ENCODE assay signal across 8 mouse cellular contexts in the genomic region with DNA sequence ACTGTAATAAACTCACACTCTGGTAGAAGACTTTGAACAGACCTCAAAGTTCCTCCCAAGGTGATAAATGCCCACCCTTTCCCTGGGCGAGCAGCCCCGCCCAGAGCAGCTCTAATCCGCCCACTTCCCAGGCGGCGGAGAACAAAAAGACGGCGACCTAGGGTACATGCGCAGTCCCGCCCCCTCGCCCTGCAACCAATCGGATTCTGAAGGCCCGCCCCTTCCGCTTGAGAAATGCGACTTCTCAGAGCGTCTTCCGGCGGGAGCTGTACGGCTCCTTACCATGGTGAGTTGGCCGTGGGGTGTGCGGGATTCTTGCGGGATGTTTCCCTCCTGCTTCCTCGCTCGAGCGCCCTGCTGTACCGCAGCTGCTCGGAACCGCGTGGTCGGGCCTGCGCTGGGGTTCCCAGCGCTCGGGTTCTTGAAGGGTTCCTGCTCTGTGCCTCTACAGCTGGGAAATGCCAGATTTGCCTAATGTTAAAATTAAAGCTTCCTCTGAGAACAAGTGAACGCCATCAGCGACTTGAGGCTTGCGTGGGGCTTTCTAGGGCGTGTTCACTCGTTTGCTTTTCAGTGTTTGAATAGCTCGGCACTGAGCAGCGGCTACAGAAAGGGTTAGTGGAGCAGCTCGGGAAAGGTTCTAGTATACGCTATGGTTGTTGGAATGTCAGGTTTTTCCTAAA. TPM values are rescaled to one million over a fixed set of nuclear protein-coding genes. Genes with fewer than 3 reads are reported as not detected.
DNase-seq lines count a peak whose midpoint lies in the region; ATAC-seq and TF ChIP-seq lines count a peak whose summit lies in the region.

A gene (plus strand): TSS at position 226 of the 683 bp plus-strand sequence.

- ATAC-seq in forebrain, postnatal 0 days = peak; percentile 99
- ATAC-seq in lung, embryonic 15.5 days (ENCODE audit: borderline replicate concordance, extremely low read depth, low FRiP score, low TSS enrichment) = peak; percentile 99

- H3K4me3 ChIP-seq in MEL (ENCODE audit: control insufficient read depth in 1 of 2, insufficient read depth in 1 of 2, low read depth in 2 of 2, low read length in 2 of 2) = peak within 1 kb of the TSS; percentile 87 to 96
- H3K4me3 ChIP-seq in cerebellum, adult 2 months (replicated peaks; ENCODE audit: insufficient read depth, low read depth, low read length) = peak within 1 kb of the TSS; percentile 82
- peak within 1 kb of the TSS; percentile 55 for H3K4me3 ChIP-seq in forebrain, postnatal 0 days (ENCODE audit: low read depth, low read length)
- H3K4me3 ChIP-seq in lung, embryonic 15.5 days = peak within 1 kb of the TSS; percentile 90

- peaks cover 2 to 6% of the 10 kb centered on the region in 2 experiments; a peak in 2 of 4 replicates for H3K4me1 ChIP-seq in MEL (ENCODE audit: control insufficient read depth in 1 of 2, insufficient read depth in 2 of 2, low read length in 2 of 2)
- H3K4me1 ChIP-seq in cerebellum, adult 2 months (ENCODE audit: control insufficient read depth, insufficient read depth, low read length) = 0 out of 2 replicates have a peak, but pooled peaks cover 2% of the 10 kb centered on the region
- H3K4me1 ChIP-seq in forebrain, postnatal 0 days (ENCODE audit: insufficient read depth) = no peaks in the 10 kb centered on the region
- peaks cover 8% of the 10 kb centered on the region; the same call in 1 of the 2 replicates for H3K4me1 ChIP-seq in lung, embryonic 15.5 days

- peaks cover 0 to 3% of the 10 kb centered on the region in 2 experiments; a peak in 2 of 4 replicates for H3K36me3 ChIP-seq in MEL (ENCODE audit: control insufficient read depth in 1 of 2, insufficient read depth in 2 of 2, low read length in 2 of 2)
- no peaks in the 10 kb centered on the region for H3K36me3 ChIP-seq in forebrain, postnatal 0 days (ENCODE audit: insufficient read depth)
- no peaks in the 10 kb centered on the region for H3K36me3 ChIP-seq in lung, embryonic 15.5 days

- no peak for TF ChIP-seq RAD21 in MEL (IDR thresholded peaks at IDR 0.05; ENCODE audit: low read depth, low read length)

- H3K4me2 ChIP-seq in forebrain, postnatal 0 days (ENCODE audit: low read depth) = peak within 1 kb of the TSS; percentile 59
- peak within 1 kb of the TSS; percentile 72 for H3K4me2 ChIP-seq in lung, embryonic 15.5 days

- H3K27ac ChIP-seq in MEL (ENCODE audit: control insufficient read depth, low read depth, low read length) = peak within 1 kb of the TSS; percentile 81
- peak within 1 kb of the TSS; percentile 53; the same call in 1 of the 2 replicates for H3K27ac ChIP-seq in cerebellum, adult 2 months (ENCODE audit: insufficient read depth, low read length)
- H3K27ac ChIP-seq in forebrain, postnatal 0 days (ENCODE audit: low read depth, low read length) = peak within 1 kb of the TSS; percentile 90
- H3K27ac ChIP-seq in lung, embryonic 15.5 days = peak within 1 kb of the TSS; percentile 92

- peak; percentile 80 to 97 for TF ChIP-seq POLR2A in MEL (IDR thresholded peaks at IDR 0.05; ENCODE audit: control insufficient read depth in 1 of 2, insufficient read depth in 1 of 2, low read depth in 1 of 2, low read length in 2 of 2, poor library complexity in 1 of 2)
- TF ChIP-seq POLR2A in cerebellum, adult 2 months (IDR thresholded peaks at IDR 0.05; ENCODE audit: borderline replicate concordance, insufficient read depth, low read length) = peak; percentile 86; the same call in 1 of the 2 replicates

- WGBS in cerebellum, adult 2 months = under 1% methylated on average over 41 of the region's 41 CpGs
- WGBS in forebrain, postnatal 0 days = under 1% methylated on average over 41 of the region's 41 CpGs
- WGBS in lung, embryonic 15.5 days = under 1% methylated on average over 41 of the region's 41 CpGs

- H3K9me3 ChIP-seq in MEL (replicated peaks; ENCODE audit: insufficient read depth, low read length) = no peaks in the 10 kb centered on the region
- H3K9me3 ChIP-seq in forebrain, postnatal 0 days (ENCODE audit: low read length) = no peaks in the 10 kb centered on the region
- H3K9me3 ChIP-seq in lung, embryonic 15.5 days = no peaks in the 10 kb centered on the region

- peaks cover 11% of the 10 kb centered on the region for H3K79me2 ChIP-seq in MEL (ENCODE audit: control insufficient read depth, insufficient read depth, low read length, poor library complexity)

- H3K27me3 ChIP-seq in MEL (ENCODE audit: control insufficient read depth in 1 of 2, insufficient read depth in 2 of 2, low read length in 2 of 2) = no peaks in the 10 kb centered on the region
- H3K27me3 ChIP-seq in cerebellum, adult 2 months (ENCODE audit: control insufficient read depth, insufficient read depth, low read length) = no peaks in the 10 kb centered on the region
- H3K27me3 ChIP-seq in forebrain, postnatal 0 days (ENCODE audit: insufficient read depth, low read length) = no peaks in the 10 kb centered on the region
- H3K27me3 ChIP-seq in lung, embryonic 15.5 days = no peaks in the 10 kb centered on the region

- no peak for TF ChIP-seq CTCF in MEL (IDR thresholded peaks at IDR 0.05 in 2 of 3, conservative IDR thresholded peaks at IDR 0.05 in 1 of 3; ENCODE audit: control insufficient read depth in 1 of 3, insufficient read depth in 1 of 3, low read depth in 2 of 3, low read length in 3 of 3, poor library complexity in 1 of 3, severe bottlenecking in 1 of 3)
- no peak for TF ChIP-seq CTCF in cerebellum, adult 2 months (IDR thresholded peaks at IDR 0.05; ENCODE audit: borderline replicate concordance, insufficient read depth, low read depth, low read length)
- TF ChIP-seq CTCF in forebrain, postnatal 0 days (IDR thresholded peaks at IDR 0.05; ENCODE audit: low read depth) = no peak

- H3K9ac ChIP-seq in MEL (ENCODE audit: control insufficient read depth, low read depth, low read length, poor library complexity, severe bottlenecking) = peak within 1 kb of the TSS; percentile 95
- H3K9ac ChIP-seq in forebrain, postnatal 0 days = peak within 1 kb of the TSS; percentile 69
- H3K9ac ChIP-seq in lung, embryonic 15.5 days = peak within 1 kb of the TSS; percentile 95

- peak; percentile 99 for DNase-seq in MEL (ENCODE audit: low read depth, low spot score)
- DNase-seq in cerebellum, adult 2 months = peak; percentile 96
- peak; percentile 97 for DNase-seq in forebrain, postnatal 0 days
- peak; percentile 97 for DNase-seq in heart, postnatal 4 days
- peak; percentile 95 to 97 for DNase-seq in layer of hippocampus, adult 8-10 months (ENCODE audit: low spot score in 2 of 2)
- DNase-seq in ovary, adult 18-20 months (ENCODE audit: low spot score) = peak; percentile 93
- peak; percentile 96 for DNase-seq in thymus, postnatal 0 days (ENCODE audit: low spot score)

- no peak for TF ChIP-seq EP300 in MEL (IDR thresholded peaks at IDR 0.05; ENCODE audit: low read depth in 1 of 2, low read length in 2 of 2)

TF ChIP-seq in MEL, 35 proteins besides CTCF, POLR2A, EP300 and RAD21 (continues in another document):
- TF ChIP-seq E2F4 (IDR thresholded peaks at IDR 0.05; ENCODE audit: borderline replicate concordance, low read depth, low read length) (no peak), USF1 (IDR thresholded peaks at IDR 0.05; ENCODE audit: low read depth, low read length) (no peak), MAZ (IDR thresholded peaks at IDR 0.05; ENCODE audit: low read depth, low read length) (0 out of 2 replicates have a peak, but pooled peaks have one; percentile 55), ZNF384 (IDR thresholded peaks at IDR 0.05; ENCODE audit: low read depth, low read length) (0 out of 2 replicates have a peak, but pooled peaks have one; percentile 35), GATA1 (IDR thresholded peaks at IDR 0.05; ENCODE audit: low read depth, low read length) (no peak), SIN3A (IDR thresholded peaks at IDR 0.05; ENCODE audit: low read length) (peak; percentile 90), ZKSCAN1 (IDR thresholded peaks at IDR 0.05; ENCODE audit: low read depth, low read length) (no peak), MYB (IDR thresholded peaks at IDR 0.05; ENCODE audit: low read depth, low read length) (no peak), HCFC1 (IDR thresholded peaks at IDR 0.05; ENCODE audit: low read depth, low read length) (peak; percentile 88), JUND (IDR thresholded peaks at IDR 0.05; ENCODE audit: low read depth, low read length) (no peak), MYC (IDR thresholded peaks at IDR 0.05; ENCODE audit: low read depth, low read length) (0 out of 2 replicates have a peak, but pooled peaks have one; percentile 4), UBTF (IDR thresholded peaks at IDR 0.05; ENCODE audit: borderline replicate concordance, insufficient read depth, low read depth, low read length) (no peak), NELFE (IDR thresholded peaks at IDR 0.05; ENCODE audit: low read depth, low read length) (peak; percentile 98), CHD1 (IDR thresholded peaks at IDR 0.05; ENCODE audit: low read depth, low read length) (no peak), MEF2A (IDR thresholded peaks at IDR 0.05; ENCODE audit: extremely low read depth, insufficient replicate concordance, low read depth, low read length, poor library complexity, severe bottlenecking) (no peak), GABPA (IDR thresholded peaks at IDR 0.05; ENCODE audit: low read depth, low read length) (no peak), TCF12 (IDR thresholded peaks at IDR 0.05; ENCODE audit: low read depth, low read length) (peak; percentile 59), ZC3H11A (IDR thresholded peaks at IDR 0.05; ENCODE audit: low read depth, low read length) (no peak), BHLHE40 (IDR thresholded peaks at IDR 0.05; ENCODE audit: borderline replicate concordance, low read depth, low read length) (no peak), KAT2A (conservative IDR thresholded peaks at IDR 0.05; ENCODE audit: low read depth, low read length) (peak; percentile 47; the same call in 1 of the 2 replicates), ELF1 (IDR thresholded peaks at IDR 0.05; ENCODE audit: low read depth, low read length) (peak; percentile 71), MXI1 (IDR thresholded peaks at IDR 0.05; ENCODE audit: low read depth, low read length) (peak; percentile 76), ZMIZ1 (IDR thresholded peaks at IDR 0.05; ENCODE audit: low read depth, low read length) (peak; percentile 94)

RNA-seq across cellular contexts. Expression of the gene that starts here (rescaled TPM):
- 13.9 and 15.5 TPM in 2 replicates for total RNA-seq in MEL (2012; rRNA removed)
- polyA plus RNA-seq in MEL (2012; ENCODE audit: insufficient read depth in 1 of 2, insufficient read length in 2 of 2, low read depth in 1 of 2, low replicate concordance in 2 of 2, missing spikeins in 1 of 2) = 10 to 100 TPM in 1 of 2 experiments, not detected in 1; 19.4 TPM
- polyA plus RNA-seq in cerebellum, adult 2 months (2012; rRNA removed) = 23.0 and 24.8 TPM in 2 replicates
- total RNA-seq in forebrain, postnatal 0 days (2014; rRNA removed) = 16.9 and 18.8 TPM in 2 replicates
- 21.5 and 24.4 TPM in 2 replicates for polyA plus RNA-seq in forebrain, postnatal 0 days (2015; fragmentation: Nextera tagmentation; extraction: Ambion mirVana)
- total RNA-seq in heart, postnatal 4 days (2021) = 10 to 100 TPM; 11.5 to 12.0 TPM
- 10 to 100 TPM; 16.2 to 20.5 (median 19.7) TPM for total RNA-seq in layer of hippocampus, adult 8-10 months (2022)
- 41.5 and 43.0 TPM in 2 replicates for polyA plus RNA-seq in lung, embryonic 15.5 days (2015; fragmentation: Nextera tagmentation; extraction: Ambion mirVana)
- 29.1 and 30.5 TPM in 2 replicates for polyA plus RNA-seq in thymus, postnatal 0 days (2015; fragmentation: Nextera tagmentation; extraction: Ambion mirVana)

Comparison
In these comparisons a context has a peak if more than half of its experiments do, and no peak if none do; other contexts are left out.
1. Peak in every context shown above with its lines: DNase-seq, ATAC-seq, H3K4me3 ChIP-seq and H3K27ac ChIP-seq.